Mouse (Mus musculus) liver, embryonic 12.5 days (tissue): ENCODE measurements around the gene Sh3bp5l. TPM values are rescaled to one million over a fixed set of nuclear protein-coding genes. Genes with fewer than 3 reads are reported as not detected.
"Not testable (repeated sequence)": the region's sequence is repeated elsewhere in the genome, so short reads cannot be mapped to it uniquely, and the experiment has no call there.

Experiments used
- ATAC-seq: fragments of 200-750 bp; cut with Nextera tagmentation; 2 replicates; pipeline ENCODE4 v1.8.0; 2017; ENCODE audit warnings: moderate number of reproducible peaks, mild to moderate bottlenecking, moderate library complexity
- H3K27ac ChIP-seq: fragments of 300-500 bp; sonication (generic); 2 replicates; pipeline ENCODE4 v1.5.1; 2016; ENCODE audit warnings: mild to moderate bottlenecking
- H3K27me3 ChIP-seq: fragments of 300-500 bp; sonication (generic); replicated peaks from 2 replicates; pipeline ENCODE4 v1.6.1; 2016; ENCODE audit warnings: mild to moderate bottlenecking, moderate library complexity
- H3K36me3 ChIP-seq: fragments of 300-500 bp; sonication (generic); 2 replicates; pipeline ENCODE4 v1.6.1; 2016; ENCODE audit warnings: mild to moderate bottlenecking, moderate library complexity
- H3K4me1 ChIP-seq: fragments of 300-500 bp; sonication (generic); 2 replicates; pipeline ENCODE4 v1.6.1; 2016
- H3K4me2 ChIP-seq: fragments of 300-500 bp; sonication (generic); 2 replicates; pipeline ENCODE4 v1.6.1; 2016; ENCODE audit warnings: mild to moderate bottlenecking, moderate library complexity
- H3K4me3 ChIP-seq: fragments of 300-500 bp; sonication (generic); 2 replicates; pipeline ENCODE4 v1.5.1; 2016; ENCODE audit warnings: mild to moderate bottlenecking, moderate library complexity
- H3K9ac ChIP-seq: fragments of 300-500 bp; sonication (generic); 2 replicates; pipeline ENCODE4 v1.6.1; 2016; ENCODE audit warnings: mild to moderate bottlenecking, moderate library complexity
- H3K9me3 ChIP-seq: fragments of 300-500 bp; sonication (generic); replicated peaks from 2 replicates; pipeline ENCODE4 v1.6.1; 2016; ENCODE audit warnings: mild to moderate bottlenecking, moderate library complexity
- WGBS: fragments of 180-500 bp; shearing (Covaris S2); methylation state at CpG from one replicate; pipeline ENCODE4 v1.1.7; 2016; ENCODE audit not compliant: insufficient replicate concordance; 5-methylcytosine and 5-hydroxymethylcytosine counted together
- polyA plus RNA-seq: library from polyadenylated mRNA; unstranded; fragments of >200 nt; fragmentation: Nextera tagmentation; extraction: Ambion mirVana; gene quantifications from 2 replicates; pipeline ENCODE4 v1.2.1, GENCODE M21; 2016

Gene Sh3bp5l
- polyA plus RNA-seq, 1 experiment from 2014 or later = 19.9 TPM

- H3K4me2 ChIP-seq = peak overlapping the region; percentile 57
- no peaks in the 10 kb centered on the region for H3K27me3 ChIP-seq
- no peak for ATAC-seq
- peak overlapping the region; percentile 94 for H3K27ac ChIP-seq
- H3K4me1 ChIP-seq = peaks cover 79% of the 10 kb centered on the region
- no peaks in the 10 kb centered on the region for H3K9me3 ChIP-seq
- H3K9ac ChIP-seq = peak overlapping the region; percentile 15; the same call in 1 of the 2 replicates
- H3K36me3 ChIP-seq = 0 out of 2 replicates have a peak, but pooled peaks cover 5% of the 10 kb centered on the region
- H3K4me3 ChIP-seq = no peak overlapping the region
- WGBS = 69% methylated on average over 3 of the region's 3 CpGs
Observed at GRCm38 (mm10) chr11:58354927-58355326, 24.4 kb downstream of the Sh3bp5l start.

GRCm38 (mm10) chr11:58357042-58357441 is 26.5 kb downstream of the Sh3bp5l start:
- Histone ChIP-seq H3K4me1 (peaks cover 63% of the 10 kb centered on the region), H3K4me2 (no peak overlapping the region)
- 69% methylated on average over 3 of the region's 3 CpGs for WGBS

GRCm38 (mm10) chr11:58357844-58358534 is 27.5 kb downstream of the Sh3bp5l start:
- 63% methylated on average over 6 of the region's 6 CpGs for WGBS
- H3K36me3 ChIP-seq = no peaks in the 10 kb centered on the region
- peaks cover 53% of the 10 kb centered on the region for H3K4me1 ChIP-seq
- H3K9me3 ChIP-seq = no peaks in the 10 kb centered on the region
- ATAC-seq = no peak
- no peak overlapping the region for H3K4me3 ChIP-seq
- H3K27me3 ChIP-seq = peaks cover 7% of the 10 kb centered on the region; the same call in 1 of the 2 replicates
- H3K27ac ChIP-seq = no peak overlapping the region
- H3K9ac ChIP-seq = no peak overlapping the region
- no peak overlapping the region for H3K4me2 ChIP-seq

More at GRCm38 (mm10) chr11:58357042-58357441, 26.5 kb downstream of the Sh3bp5l start:
- no peak for ATAC-seq
- H3K27me3 ChIP-seq = peaks cover 4% of the 10 kb centered on the region; the same call in 1 of the 2 replicates
- no peak overlapping the region for H3K9ac ChIP-seq
- H3K9me3 ChIP-seq = no peaks in the 10 kb centered on the region
- no peaks in the 10 kb centered on the region for H3K36me3 ChIP-seq
- H3K27ac ChIP-seq = no peak overlapping the region
- H3K4me3 ChIP-seq = no peak overlapping the region

GRCm38 (mm10) chr11:58362562-58362961 is 32.0 kb downstream of the Sh3bp5l start:
- not testable (repeated sequence) for H3K9me3 ChIP-seq, ATAC-seq, H3K4me2 ChIP-seq, H3K36me3 ChIP-seq, H3K27ac ChIP-seq, H3K4me3 ChIP-seq, H3K9ac ChIP-seq
- H3K27me3 ChIP-seq = peaks cover 17% of the 10 kb centered on the region; the same call in 1 of the 2 replicates
- WGBS = no CpG with 5 or more reads among the region's 6 CpGs
- H3K4me1 ChIP-seq = peaks cover 15% of the 10 kb centered on the region

GRCm38 (mm10) chr11:58364454-58364853 is 33.9 kb downstream of the Sh3bp5l start:
- Histone ChIP-seq H3K36me3 (no peaks in the 10 kb centered on the region), H3K4me3 (no peak overlapping the region), H3K27me3 (peaks cover 17% of the 10 kb centered on the region), H3K9me3 (no peaks in the 10 kb centered on the region), H3K9ac (no peak overlapping the region), H3K4me2 (no peak overlapping the region), H3K27ac (no peak overlapping the region), H3K4me1 (0 out of 2 replicates have a peak, but pooled peaks cover 3% of the 10 kb centered on the region)
- no peak for ATAC-seq
- WGBS = 51% methylated on average over 3 of the region's 3 CpGs

- H3K4me3 ChIP-seq, H3K9me3 ChIP-seq, ATAC-seq, H3K9ac ChIP-seq, H3K4me1 ChIP-seq, H3K4me2 ChIP-seq, H3K36me3 ChIP-seq, H3K27ac ChIP-seq: not testable (repeated sequence)
- WGBS = no CpG with 5 or more reads among the region's 6 CpGs
- H3K27me3 ChIP-seq = peaks cover 17% of the 10 kb centered on the region
Observed at GRCm38 (mm10) chr11:58366191-58366590, 35.7 kb downstream of the Sh3bp5l start.

- no peak overlapping the region for H3K4me2 ChIP-seq
Observed at GRCm38 (mm10) chr11:58377273-58377672, 46.7 kb downstream of the Sh3bp5l start.

GRCm38 (mm10) chr11:58377686-58378085 is 47.2 kb downstream of the Sh3bp5l start:
- Histone ChIP-seq H3K27me3 (peaks cover 28% of the 10 kb centered on the region; the same call in 1 of the 2 replicates), H3K9ac (no peak overlapping the region), H3K4me2 (no peak overlapping the region), H3K27ac (no peak overlapping the region), H3K4me3 (no peak overlapping the region), H3K4me1 (peaks cover 7% of the 10 kb centered on the region), H3K9me3 (no peaks in the 10 kb centered on the region), H3K36me3 (no peaks in the 10 kb centered on the region)
- WGBS = 33% methylated on average over 1 of the region's 1 CpGs
- no peak for ATAC-seq

More at GRCm38 (mm10) chr11:58377273-58377672, 46.7 kb downstream of the Sh3bp5l start:
- no peaks in the 10 kb centered on the region for H3K9me3 ChIP-seq
- peaks cover 27% of the 10 kb centered on the region; the same call in 1 of the 2 replicates for H3K27me3 ChIP-seq
- H3K36me3 ChIP-seq = no peaks in the 10 kb centered on the region
- H3K9ac ChIP-seq = no peak overlapping the region
- H3K27ac ChIP-seq = no peak overlapping the region
- WGBS = 48% methylated on average over 2 of the region's 2 CpGs
- H3K4me1 ChIP-seq = peaks cover 7% of the 10 kb centered on the region
- H3K4me3 ChIP-seq = no peak overlapping the region
- ATAC-seq = no peak

GRCm38 (mm10) chr11:58378763-58379278 is 48.3 kb downstream of the Sh3bp5l start, which contains the start of gene Lypd8:
TSS of gene Lypd8 (plus strand) at chr11:58379043.
- Histone ChIP-seq H3K4me2 (no peak within 1 kb of the TSS), H3K27me3 (peaks cover 28% of the 10 kb centered on the region; the same call in 1 of the 2 replicates), H3K4me1 (peaks cover 7% of the 10 kb centered on the region), H3K4me3 (no peak within 1 kb of the TSS), H3K27ac (no peak within 1 kb of the TSS), H3K36me3 (no peaks in the 10 kb centered on the region), H3K9me3 (no peaks in the 10 kb centered on the region), H3K9ac (no peak within 1 kb of the TSS)
- 87% methylated on average over 3 of the region's 3 CpGs for WGBS
- ATAC-seq = no peak

- 87% methylated on average over 1 of the region's 1 CpGs for WGBS
- Histone ChIP-seq H3K9me3 (no peaks in the 10 kb centered on the region), H3K36me3 (no peaks in the 10 kb centered on the region), H3K4me1 (peaks cover 7% of the 10 kb centered on the region), H3K9ac (no peak overlapping the region), H3K27ac (no peak overlapping the region), H3K27me3 (peaks cover 28% of the 10 kb centered on the region; the same call in 1 of the 2 replicates), H3K4me3 (no peak overlapping the region), H3K4me2 (no peak overlapping the region)
- ATAC-seq = no peak
Observed at GRCm38 (mm10) chr11:58379516-58379915, 49.0 kb downstream of the Sh3bp5l start.

- no peaks in the 10 kb centered on the region for H3K9me3 ChIP-seq
- WGBS = 79% methylated on average over 6 of the region's 6 CpGs
Observed at GRCm38 (mm10) chr11:58382471-58382870, 51.9 kb downstream of the Sh3bp5l start.

More at GRCm38 (mm10) chr11:58382471-58382870, 51.9 kb downstream of the Sh3bp5l start:
- Histone ChIP-seq H3K4me2 (no peak overlapping the region), H3K27me3 (peaks cover 28% of the 10 kb centered on the region; the same call in 1 of the 2 replicates), H3K4me3 (no peak overlapping the region), H3K27ac (no peak overlapping the region), H3K36me3 (no peaks in the 10 kb centered on the region), H3K9ac (no peak overlapping the region), H3K4me1 (peaks cover 7% of the 10 kb centered on the region)
- ATAC-seq = no peak
